Mouse (Mus musculus): ENCODE data around the gene Abhd15. TPM values are rescaled to one million over a fixed set of nuclear protein-coding genes. Genes with fewer than 3 reads are reported as not detected.

Gene Abhd15
- polyA plus RNA-seq, 1 experiment from 2014 or later = 1.8 TPM

DNA sequence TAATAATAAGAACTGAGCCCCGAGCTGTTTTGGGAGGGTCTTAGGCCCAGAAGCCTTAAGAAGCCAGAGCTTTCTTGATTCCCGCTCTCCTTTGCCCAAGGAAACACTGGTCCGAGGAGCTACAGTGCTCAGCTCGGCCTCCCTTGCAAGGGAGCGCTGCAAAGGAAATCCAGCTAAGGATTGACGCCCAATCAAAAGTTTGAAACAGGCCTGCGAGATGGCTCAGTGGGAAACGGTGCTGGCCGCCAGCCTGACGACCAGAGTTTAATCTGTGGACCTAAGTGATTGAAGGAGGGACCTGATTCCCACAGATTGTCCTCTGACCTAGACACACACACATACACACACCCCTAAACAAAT is 1.1 kb upstream of the Abhd15 start:
- Histone ChIP-seq H3K27ac (replicated peaks; ENCODE audit: low read depth, low read length) (no peak overlapping the region), H3K4me3 (replicated peaks; ENCODE audit: low read depth, low read length) (peak overlapping the region; percentile 58), H3K9me3 (ENCODE audit: control insufficient read depth, low read length) (no peaks in the 10 kb centered on the region), H3K9ac (replicated peaks; ENCODE audit: low read length) (no peak overlapping the region), H3K27me3 (ENCODE audit: control insufficient read depth, insufficient read depth, low read length) (peaks cover 36% of the 10 kb centered on the region), H3K4me1 (ENCODE audit: control insufficient read depth, insufficient read depth, low read length) (peaks cover 30% of the 10 kb centered on the region), H3K36me3 (ENCODE audit: control insufficient read depth, insufficient read depth, low read length) (no peaks in the 10 kb centered on the region), H3K4me2 (ENCODE audit: low read length) (peak overlapping the region; percentile 98)
- DNase-seq (peak; percentile 25), ATAC-seq (ENCODE audit: low FRiP score, low TSS enrichment) (no peak)
- WGBS = 6% methylated on average over 10 of the region's 10 CpGs

DNA sequence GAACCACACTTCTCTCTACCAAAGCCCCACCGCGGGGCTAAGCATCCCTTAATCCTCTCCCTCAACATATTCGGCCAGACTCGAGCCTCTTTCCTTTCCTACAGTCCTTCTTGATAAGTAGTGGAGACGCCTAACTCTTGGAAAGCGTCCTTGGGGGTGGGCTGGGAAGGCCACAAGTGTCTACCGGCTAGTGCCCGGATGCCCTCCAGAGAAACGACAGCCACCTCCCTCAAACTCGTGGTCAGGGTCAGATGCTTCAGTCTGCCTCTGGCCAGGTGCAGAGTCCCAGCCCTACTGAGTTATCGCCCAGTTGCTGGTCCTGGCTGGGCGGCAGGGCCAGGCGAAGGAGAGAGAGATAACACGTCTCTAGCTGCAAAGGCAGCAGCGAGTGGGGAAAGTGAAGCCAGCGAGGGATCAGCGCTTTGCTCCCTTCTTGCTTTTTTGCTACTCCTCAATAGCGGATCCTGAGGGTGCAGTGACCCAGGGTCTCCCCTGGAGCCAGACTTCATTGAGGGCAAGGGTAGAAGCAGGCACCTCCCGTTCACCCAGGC is 565 bp upstream of the Abhd15 start:
- ATAC-seq (ENCODE audit: low FRiP score, low TSS enrichment) = no peak; the same call in 1 of the 2 replicates
- Histone ChIP-seq H3K9ac (replicated peaks; ENCODE audit: low read length) (peak overlapping the region; percentile 46), H3K4me2 (ENCODE audit: low read length) (peak overlapping the region; percentile 98), H3K4me3 (replicated peaks; ENCODE audit: low read depth, low read length) (peak overlapping the region; percentile 58), H3K9me3 (ENCODE audit: control insufficient read depth, low read length) (no peaks in the 10 kb centered on the region), H3K4me1 (ENCODE audit: control insufficient read depth, insufficient read depth, low read length) (peaks cover 30% of the 10 kb centered on the region), H3K27ac (replicated peaks; ENCODE audit: low read depth, low read length) (no peak overlapping the region), H3K36me3 (ENCODE audit: control insufficient read depth, insufficient read depth, low read length) (no peaks in the 10 kb centered on the region), H3K27me3 (ENCODE audit: control insufficient read depth, insufficient read depth, low read length) (peaks cover 36% of the 10 kb centered on the region)
- 9% methylated on average over 19 of the region's 19 CpGs for WGBS
- DNase-seq = no peak

DNA sequence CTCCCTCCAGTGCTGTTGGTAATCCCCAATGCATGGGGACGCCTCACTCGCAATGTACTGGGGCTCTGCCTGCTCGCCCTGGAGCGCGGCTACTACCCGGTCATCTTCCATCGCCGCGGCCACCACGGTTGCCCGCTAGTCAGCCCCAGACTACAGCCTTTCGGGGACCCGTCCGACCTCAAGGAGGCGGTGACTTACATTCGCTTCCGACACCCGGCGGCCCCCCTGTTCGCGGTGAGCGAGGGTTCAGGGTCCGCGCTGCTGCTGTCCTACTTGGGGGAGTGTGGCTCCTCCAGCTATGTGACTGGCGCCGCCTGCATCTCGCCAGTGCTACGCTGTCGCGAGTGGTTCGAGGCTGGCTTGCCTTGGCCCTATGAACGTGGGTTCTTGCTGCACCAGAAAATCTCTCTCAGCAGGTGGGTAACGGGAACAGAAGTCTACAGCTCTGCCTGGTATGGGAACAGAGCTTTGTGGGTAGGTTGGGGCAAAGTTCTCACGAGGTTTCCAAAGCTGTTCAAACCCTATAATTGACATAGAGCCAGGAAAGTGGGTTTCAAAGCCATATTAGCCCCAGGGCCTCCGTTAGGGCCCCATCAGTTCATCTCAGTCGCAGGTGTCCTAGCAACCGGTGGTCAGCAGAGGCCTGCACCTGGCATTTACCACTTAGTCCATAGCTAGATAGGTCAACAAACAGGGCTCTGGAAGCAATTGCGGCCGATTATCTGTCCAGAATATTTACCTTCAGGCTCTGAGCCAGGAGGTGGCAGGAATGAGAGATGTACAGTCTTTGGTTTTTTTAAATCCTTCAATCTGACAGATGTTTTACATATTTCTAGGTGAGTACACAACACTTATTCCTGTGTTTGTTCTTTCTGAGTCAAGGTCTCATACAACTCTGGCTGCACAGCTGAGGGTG is 974 bp downstream of the Abhd15 start, which contains the start of gene Trp53i13:
Gene Trp53i13 (minus strand): TSS at position 344 of the 916 bp plus-strand sequence.
- Histone ChIP-seq H3K36me3 (ENCODE audit: control insufficient read depth, insufficient read depth, low read length) (no peaks in the 10 kb centered on the region), H3K4me3 (replicated peaks; ENCODE audit: low read depth, low read length) (peak within 1 kb of the TSS; percentile 58), H3K4me2 (ENCODE audit: low read length) (peak within 1 kb of the TSS; percentile 98), H3K4me1 (ENCODE audit: control insufficient read depth, insufficient read depth, low read length) (peaks cover 30% of the 10 kb centered on the region), H3K9me3 (ENCODE audit: control insufficient read depth, low read length) (no peaks in the 10 kb centered on the region), H3K27ac (replicated peaks; ENCODE audit: low read depth, low read length) (0 out of 2 replicates have a peak within 1 kb of the TSS, but pooled peaks have one; percentile 41), H3K27me3 (ENCODE audit: control insufficient read depth, insufficient read depth, low read length) (peaks cover 36% of the 10 kb centered on the region), H3K9ac (replicated peaks; ENCODE audit: low read length) (peak within 1 kb of the TSS; percentile 46)
- peak; percentile 15 for DNase-seq
- WGBS = 7% methylated on average over 39 of the region's 39 CpGs
- ATAC-seq (ENCODE audit: low FRiP score, low TSS enrichment) = no peak

DNA sequence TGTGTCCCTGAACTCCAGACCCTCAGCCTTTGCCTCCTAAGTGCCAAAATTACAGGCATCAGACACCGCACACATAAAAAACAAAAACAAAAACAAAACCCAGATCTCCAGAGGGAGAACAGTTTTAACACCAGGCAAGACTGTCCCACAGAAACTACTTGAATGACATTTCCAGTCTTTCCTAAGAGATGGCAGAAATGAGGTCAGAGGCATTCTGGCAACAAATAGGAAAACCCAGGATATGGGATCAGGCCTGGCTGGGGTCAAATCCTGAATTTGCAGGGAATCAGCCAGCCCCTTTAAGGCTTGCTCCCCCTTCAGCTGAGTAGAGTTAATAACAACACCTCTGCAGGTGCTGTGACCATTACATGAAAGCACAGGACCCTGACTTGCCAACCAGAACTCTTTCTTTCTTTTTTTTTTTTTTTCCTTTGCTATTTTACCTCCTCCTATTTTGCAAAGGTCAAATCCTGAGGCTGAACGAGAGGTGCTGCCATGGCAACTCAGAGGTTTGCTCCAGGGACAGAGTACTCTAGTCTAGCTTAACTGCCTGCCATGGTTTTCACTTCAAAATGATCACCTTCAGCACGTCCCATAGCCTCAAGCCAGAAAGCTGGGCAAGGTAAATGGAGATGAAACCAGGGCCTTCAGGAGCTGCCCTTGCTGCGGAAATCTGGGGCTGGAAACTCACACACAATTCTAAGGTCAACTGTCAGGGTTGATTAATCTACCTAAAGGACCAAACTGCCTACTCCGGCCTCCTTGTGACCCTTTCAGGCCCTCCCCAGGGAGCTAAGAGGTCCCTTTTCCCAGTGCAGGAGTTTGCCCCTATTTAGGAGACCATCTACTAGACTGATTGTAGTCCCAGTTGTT is 1.9 kb downstream of the Abhd15 start:
- Histone ChIP-seq H3K4me2 (ENCODE audit: low read length) (0 out of 2 replicates have a peak overlapping the region, but pooled peaks have one; percentile 98), H3K9ac (replicated peaks; ENCODE audit: low read length) (no peak overlapping the region), H3K4me1 (ENCODE audit: control insufficient read depth, insufficient read depth, low read length) (peaks cover 30% of the 10 kb centered on the region), H3K27ac (replicated peaks; ENCODE audit: low read depth, low read length) (no peak overlapping the region), H3K27me3 (ENCODE audit: control insufficient read depth, insufficient read depth, low read length) (peaks cover 36% of the 10 kb centered on the region), H3K36me3 (ENCODE audit: control insufficient read depth, insufficient read depth, low read length) (no peaks in the 10 kb centered on the region), H3K9me3 (ENCODE audit: control insufficient read depth, low read length) (no peaks in the 10 kb centered on the region), H3K4me3 (replicated peaks; ENCODE audit: low read depth, low read length) (no peak overlapping the region)
- 49% methylated on average over 5 of the region's 5 CpGs for WGBS
- ATAC-seq (ENCODE audit: low FRiP score, low TSS enrichment) (no peak), DNase-seq (peak; percentile 25)

DNA sequence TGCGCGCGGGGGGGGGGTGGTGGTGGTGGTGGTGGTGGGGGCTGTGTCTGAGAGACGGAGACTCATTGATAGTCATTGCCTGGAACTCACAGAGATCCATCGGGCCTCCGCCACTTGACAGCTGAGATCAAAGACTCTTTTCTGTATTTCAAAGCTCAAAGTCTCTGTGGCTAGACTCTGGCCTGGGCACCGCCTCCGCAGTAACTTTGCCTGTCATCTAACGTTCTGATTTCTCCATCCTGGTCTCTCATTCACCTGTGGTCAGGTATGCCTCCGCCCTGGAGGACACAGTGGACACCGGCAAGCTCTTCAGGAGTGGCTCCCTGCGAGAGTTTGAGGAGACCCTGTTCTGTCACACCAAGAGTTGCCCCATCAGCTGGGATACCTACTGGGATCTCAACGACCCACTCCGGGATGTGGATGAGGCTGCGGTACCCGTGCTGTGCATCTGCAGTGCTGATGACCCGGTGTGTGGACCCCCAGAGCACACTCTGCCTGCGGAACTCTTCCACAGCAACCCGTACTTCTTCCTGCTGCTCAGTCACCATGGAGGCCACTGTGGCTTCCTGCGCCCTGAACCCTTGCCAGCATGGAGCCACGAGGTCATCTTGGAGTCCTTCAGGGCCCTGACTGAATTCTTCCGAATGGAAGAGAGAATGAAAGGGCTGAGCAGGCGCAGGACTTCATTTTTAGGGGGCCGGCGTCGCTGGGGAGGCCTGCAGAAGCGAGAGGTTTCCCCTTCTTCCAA is 3.3 kb downstream of the Abhd15 start:
- H3K4me2 ChIP-seq (ENCODE audit: low read length) = no peak overlapping the region
- H3K4me3 ChIP-seq (replicated peaks; ENCODE audit: low read depth, low read length) = no peak overlapping the region
- H3K9ac ChIP-seq (replicated peaks; ENCODE audit: low read length) = no peak overlapping the region
- peaks cover 32% of the 10 kb centered on the region; the same call in 1 of the 2 replicates for H3K27me3 ChIP-seq (ENCODE audit: control insufficient read depth, insufficient read depth, low read length)
- peaks cover 24% of the 10 kb centered on the region for H3K4me1 ChIP-seq (ENCODE audit: control insufficient read depth, insufficient read depth, low read length)
- H3K36me3 ChIP-seq (ENCODE audit: control insufficient read depth, insufficient read depth, low read length) = no peaks in the 10 kb centered on the region
- no peak for ATAC-seq (ENCODE audit: low FRiP score, low TSS enrichment)
- no peak overlapping the region for H3K27ac ChIP-seq (replicated peaks; ENCODE audit: low read depth, low read length)
- no peaks in the 10 kb centered on the region for H3K9me3 ChIP-seq (ENCODE audit: control insufficient read depth, low read length)
- WGBS = 80% methylated on average over 27 of the region's 27 CpGs
- DNase-seq = no peak

DNA sequence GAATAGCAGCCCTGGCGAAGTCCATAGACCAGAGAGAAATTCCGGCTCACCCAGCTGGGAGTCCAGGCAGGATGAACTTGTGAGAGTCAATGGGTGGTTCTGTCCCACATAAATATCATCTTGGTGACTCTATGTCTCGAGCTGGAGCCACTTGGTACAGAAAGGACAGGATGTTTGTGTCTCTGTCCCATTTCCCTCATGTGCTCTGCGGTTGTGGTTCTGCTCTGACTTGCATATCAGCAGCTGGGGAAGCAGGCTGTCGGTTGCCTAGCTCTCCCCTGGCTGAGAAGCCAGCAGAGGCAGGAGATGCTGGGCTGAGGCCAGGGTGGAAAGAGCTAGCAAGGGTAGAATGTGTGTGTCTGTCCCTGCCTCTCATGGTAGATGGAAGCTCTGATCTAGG is 4.1 kb downstream of the Abhd15 start, which contains the start of gene Gm10392:
Gene Gm10392 (minus strand): TSS at position 156 of the 400 bp plus-strand sequence.
- H3K27ac ChIP-seq (replicated peaks; ENCODE audit: low read depth, low read length) = no peak within 1 kb of the TSS
- ATAC-seq (ENCODE audit: low FRiP score, low TSS enrichment) = no peak
- no peak within 1 kb of the TSS for H3K4me2 ChIP-seq (ENCODE audit: low read length)
- no peak within 1 kb of the TSS for H3K9ac ChIP-seq (replicated peaks; ENCODE audit: low read length)
- DNase-seq = no peak
- H3K4me1 ChIP-seq (ENCODE audit: control insufficient read depth, insufficient read depth, low read length) = peaks cover 24% of the 10 kb centered on the region
- peaks cover 25% of the 10 kb centered on the region; the same call in 1 of the 2 replicates for H3K27me3 ChIP-seq (ENCODE audit: control insufficient read depth, insufficient read depth, low read length)
- no peak within 1 kb of the TSS for H3K4me3 ChIP-seq (replicated peaks; ENCODE audit: low read depth, low read length)
- H3K9me3 ChIP-seq (ENCODE audit: control insufficient read depth, low read length) = no peaks in the 10 kb centered on the region
- H3K36me3 ChIP-seq (ENCODE audit: control insufficient read depth, insufficient read depth, low read length) = no peaks in the 10 kb centered on the region
- WGBS = 79% methylated on average over 5 of the region's 5 CpGs

DNA sequence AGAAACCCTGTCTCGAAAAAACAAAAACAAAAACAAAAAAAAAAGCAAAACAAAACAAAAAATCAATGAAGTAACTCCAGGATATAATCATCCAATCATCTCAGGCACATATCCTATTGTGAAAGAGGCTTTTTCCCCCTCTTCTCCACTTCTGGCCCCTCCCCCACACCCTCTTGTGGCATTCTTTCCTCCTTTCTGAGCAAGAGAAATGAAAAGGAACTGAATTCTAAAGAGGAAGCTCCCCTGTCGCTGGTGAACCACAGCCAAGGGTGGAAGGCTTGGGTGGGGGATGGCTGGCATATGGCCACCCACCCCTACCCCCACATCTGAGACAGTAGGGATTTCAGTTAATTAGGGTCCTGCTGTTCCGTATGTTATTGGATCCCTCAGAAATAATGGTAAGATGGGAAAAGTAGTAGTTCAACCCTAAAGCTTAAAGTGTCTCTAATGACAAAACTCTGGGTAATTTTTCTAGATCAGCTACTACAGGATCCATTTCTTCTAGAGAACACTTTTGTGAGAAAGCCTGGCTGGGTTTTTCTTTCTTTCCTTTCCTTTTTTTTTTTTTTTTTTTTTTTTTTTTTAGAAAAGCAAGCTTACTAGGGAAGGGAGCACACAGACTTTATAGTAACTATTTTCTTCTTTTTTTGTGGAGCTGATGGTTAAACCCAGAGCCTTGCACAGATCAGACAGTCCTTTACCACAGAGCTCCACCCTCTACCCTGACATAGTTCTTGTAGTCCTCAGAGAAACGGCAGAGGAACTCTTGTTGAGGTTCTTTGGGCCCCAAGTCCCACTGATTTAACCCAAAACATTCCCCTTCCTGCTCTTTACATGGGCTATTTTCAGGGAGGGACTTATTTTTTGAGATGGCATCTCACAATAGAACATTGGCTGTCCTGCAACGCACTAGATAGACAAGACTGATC is 5.9 kb downstream of the Abhd15 start:
- peaks cover 7% of the 10 kb centered on the region; the same call in 1 of the 2 replicates for H3K4me1 ChIP-seq (ENCODE audit: control insufficient read depth, insufficient read depth, low read length)
- H3K9me3 ChIP-seq (ENCODE audit: control insufficient read depth, low read length) = no peaks in the 10 kb centered on the region
- WGBS = 47% methylated on average over 5 of the region's 5 CpGs
- ATAC-seq (ENCODE audit: low FRiP score, low TSS enrichment) (no peak), DNase-seq (peak; percentile 48)
- no peak overlapping the region for H3K4me3 ChIP-seq (replicated peaks; ENCODE audit: low read depth, low read length)
- no peak overlapping the region for H3K9ac ChIP-seq (replicated peaks; ENCODE audit: low read length)
- peaks cover 16% of the 10 kb centered on the region; the same call in 1 of the 2 replicates for H3K27me3 ChIP-seq (ENCODE audit: control insufficient read depth, insufficient read depth, low read length)
- no peaks in the 10 kb centered on the region for H3K36me3 ChIP-seq (ENCODE audit: control insufficient read depth, insufficient read depth, low read length)
- H3K4me2 ChIP-seq (ENCODE audit: low read length) = no peak overlapping the region
- H3K27ac ChIP-seq (replicated peaks; ENCODE audit: low read depth, low read length) = no peak overlapping the region
